Mouse (Mus musculus): ENCODE measurements around the gene Diras1. TPM values are rescaled to one million over a fixed set of nuclear protein-coding genes. Genes with fewer than 3 reads are reported as not detected.
"Not testable (repeated sequence)": the region's sequence is repeated elsewhere in the genome, so short reads cannot be mapped to it uniquely, and the experiment has no call there.

Diras1 gene
- polyA plus RNA-seq, 1 experiment from 2014 or later, result 11.3 TPM

- Histone ChIP-seq H3K9ac (replicated peaks) (no peak overlapping the region; the same call in 1 of the 2 replicates), H3K27me3 (peaks cover 45% of the 10 kb centered on the region), H3K36me3 (no peaks in the 10 kb centered on the region), H3K4me1 (peaks cover 5% of the 10 kb centered on the region), H3K4me3 (no peak overlapping the region), H3K4me2 (replicated peaks) (peak overlapping the region; percentile 16; the same call in 1 of the 2 replicates), H3K9me3 (no peaks in the 10 kb centered on the region), H3K27ac (replicated peaks) (no peak overlapping the region)
- WGBS, result 57% methylated on average over 4 of the region's 4 CpGs
- no peak for ATAC-seq (ENCODE audit: low FRiP score, low read depth)
These were observed 30.8 kb downstream of the Diras1 start for GRCm38 (mm10) chr10:80994621-80995020.

GRCm38 (mm10) chr10:80993276-80993675 is 32.2 kb downstream of the Diras1 start:
- Histone ChIP-seq H3K36me3 (no peaks in the 10 kb centered on the region), H3K4me2 (replicated peaks) (no peak overlapping the region), H3K27me3 (peaks cover 56% of the 10 kb centered on the region), H3K4me3 (no peak overlapping the region), H3K27ac (replicated peaks) (no peak overlapping the region), H3K9me3 (no peaks in the 10 kb centered on the region), H3K4me1 (peaks cover 4% of the 10 kb centered on the region; the same call in 1 of the 2 replicates), H3K9ac (replicated peaks) (no peak overlapping the region)
- 50% methylated on average over 5 of the region's 5 CpGs for WGBS
- no peak for ATAC-seq (ENCODE audit: low FRiP score, low read depth)

- Histone ChIP-seq H3K9me3 (no peaks in the 10 kb centered on the region), H3K4me3 (no peak overlapping the region), H3K27ac (replicated peaks) (no peak overlapping the region), H3K4me2 (replicated peaks) (no peak overlapping the region), H3K4me1 (peaks cover 4% of the 10 kb centered on the region; the same call in 1 of the 2 replicates), H3K9ac (replicated peaks) (no peak overlapping the region), H3K27me3 (peaks cover 61% of the 10 kb centered on the region), H3K36me3 (no peaks in the 10 kb centered on the region)
- no peak for ATAC-seq (ENCODE audit: low FRiP score, low read depth)
- WGBS, result 79% methylated on average over 1 of the region's 1 CpGs
These were observed 33.5 kb downstream of the Diras1 start for GRCm38 (mm10) chr10:80991945-80992344.

GRCm38 (mm10) chr10:80991007-80991406 is 34.5 kb downstream of the Diras1 start:
- ATAC-seq (ENCODE audit: low FRiP score, low read depth), result no peak
- Histone ChIP-seq H3K9me3 (no peaks in the 10 kb centered on the region), H3K27ac (replicated peaks) (no peak overlapping the region), H3K9ac (replicated peaks) (no peak overlapping the region), H3K4me1 (peaks cover 4% of the 10 kb centered on the region; the same call in 1 of the 2 replicates), H3K36me3 (no peaks in the 10 kb centered on the region), H3K27me3 (peaks cover 70% of the 10 kb centered on the region), H3K4me3 (no peak overlapping the region), H3K4me2 (replicated peaks) (no peak overlapping the region)
- 10% methylated on average over 3 of the region's 3 CpGs for WGBS

- H3K27ac ChIP-seq (replicated peaks), result no peak overlapping the region
- no peaks in the 10 kb centered on the region for H3K36me3 ChIP-seq
- peaks cover 74% of the 10 kb centered on the region for H3K27me3 ChIP-seq
- ATAC-seq (ENCODE audit: low FRiP score, low read depth), result no peak
- H3K4me2 ChIP-seq (replicated peaks), result no peak overlapping the region
- H3K9ac ChIP-seq (replicated peaks), result no peak overlapping the region
- WGBS, result 73% methylated on average over 7 of the region's 7 CpGs
- H3K4me1 ChIP-seq, result peaks cover 9% of the 10 kb centered on the region
- no peak overlapping the region for H3K4me3 ChIP-seq
- no peaks in the 10 kb centered on the region for H3K9me3 ChIP-seq
These were observed 35.1 kb downstream of the Diras1 start for GRCm38 (mm10) chr10:80990406-80990805.

- H3K27ac ChIP-seq (replicated peaks); H3K9ac ChIP-seq (replicated peaks); H3K36me3 ChIP-seq; ATAC-seq (ENCODE audit: low FRiP score, low read depth); H3K4me3 ChIP-seq; H3K9me3 ChIP-seq; H3K4me2 ChIP-seq (replicated peaks): not testable (repeated sequence)
- peaks cover 74% of the 10 kb centered on the region for H3K27me3 ChIP-seq
- 63% methylated on average over 4 of the region's 4 CpGs for WGBS
- peaks cover 10% of the 10 kb centered on the region for H3K4me1 ChIP-seq
These were observed 35.6 kb downstream of the Diras1 start for GRCm38 (mm10) chr10:80989854-80990253.

GRCm38 (mm10) chr10:80989446-80989845 is 36.0 kb downstream of the Diras1 start:
- peaks cover 74% of the 10 kb centered on the region for H3K27me3 ChIP-seq
- H3K9me3 ChIP-seq, result no peaks in the 10 kb centered on the region
- H3K36me3 ChIP-seq, result no peaks in the 10 kb centered on the region
- ATAC-seq (ENCODE audit: low FRiP score, low read depth), result no peak
- H3K9ac ChIP-seq (replicated peaks), result no peak overlapping the region
- peaks cover 10% of the 10 kb centered on the region for H3K4me1 ChIP-seq
- H3K4me3 ChIP-seq, result no peak overlapping the region
- 81% methylated on average over 6 of the region's 6 CpGs for whole genome bisulfite sequencing
- H3K4me2 ChIP-seq (replicated peaks), result no peak overlapping the region
- no peak overlapping the region for H3K27ac ChIP-seq (replicated peaks)

- Histone ChIP-seq H3K9me3 (no peaks in the 10 kb centered on the region), H3K4me2 (replicated peaks) (no peak overlapping the region), H3K36me3 (no peaks in the 10 kb centered on the region), H3K27ac (replicated peaks) (no peak overlapping the region), H3K9ac (replicated peaks) (no peak overlapping the region), H3K27me3 (peaks cover 70% of the 10 kb centered on the region), H3K4me1 (peaks cover 7% of the 10 kb centered on the region), H3K4me3 (no peak overlapping the region)
- ATAC-seq (ENCODE audit: low FRiP score, low read depth), result peak; percentile 80
- 14% methylated on average over 10 of the region's 10 CpGs for WGBS
These were observed 37.6 kb downstream of the Diras1 start for GRCm38 (mm10) chr10:80987709-80988441.

- 79% methylated on average over 6 of the region's 6 CpGs for WGBS
- no peak overlapping the region for H3K4me2 ChIP-seq (replicated peaks)
- H3K4me3 ChIP-seq, result no peak overlapping the region
- no peak for ATAC-seq (ENCODE audit: low FRiP score, low read depth)
- no peaks in the 10 kb centered on the region for H3K36me3 ChIP-seq
- H3K9me3 ChIP-seq, result no peaks in the 10 kb centered on the region
- no peak overlapping the region for H3K27ac ChIP-seq (replicated peaks)
- H3K9ac ChIP-seq (replicated peaks), result 0 out of 2 replicates have a peak overlapping the region, but pooled peaks have one; percentile 6
- peaks cover 61% of the 10 kb centered on the region for H3K27me3 ChIP-seq
- H3K4me1 ChIP-seq, result peaks cover 7% of the 10 kb centered on the region
These were observed 38.7 kb downstream of the Diras1 start for GRCm38 (mm10) chr10:80986754-80987153.

GRCm38 (mm10) chr10:80985970-80986701 is 39.3 kb downstream of the Diras1 start:
- H3K36me3 ChIP-seq, result no peaks in the 10 kb centered on the region
- 38% methylated on average over 13 of the region's 13 CpGs for WGBS
- no peaks in the 10 kb centered on the region for H3K9me3 ChIP-seq
- ATAC-seq (ENCODE audit: low FRiP score, low read depth), result no peak
- H3K4me2 ChIP-seq (replicated peaks), result peak overlapping the region; percentile 32
- H3K27me3 ChIP-seq, result peaks cover 58% of the 10 kb centered on the region
- no peak overlapping the region; the same call in 1 of the 2 replicates for H3K9ac ChIP-seq (replicated peaks)
- H3K4me1 ChIP-seq, result peaks cover 7% of the 10 kb centered on the region
- H3K27ac ChIP-seq (replicated peaks), result no peak overlapping the region
- 0 out of 2 replicates have a peak overlapping the region, but pooled peaks have one; percentile 15 for H3K4me3 ChIP-seq

GRCm38 (mm10) chr10:80985241-80985969 is 40.1 kb downstream of the Diras1 start:
- no peak for ATAC-seq (ENCODE audit: low FRiP score, low read depth)
- Histone ChIP-seq H3K4me3 (0 out of 2 replicates have a peak overlapping the region, but pooled peaks have one; percentile 15), H3K4me2 (replicated peaks) (peak overlapping the region; percentile 32), H3K9me3 (no peaks in the 10 kb centered on the region), H3K36me3 (no peaks in the 10 kb centered on the region), H3K27me3 (peaks cover 58% of the 10 kb centered on the region), H3K27ac (replicated peaks) (no peak overlapping the region), H3K9ac (replicated peaks) (no peak overlapping the region; the same call in 1 of the 2 replicates), H3K4me1 (peaks cover 7% of the 10 kb centered on the region)
- 10% methylated on average over 35 of the region's 37 CpGs for WGBS
